Mouse (Mus musculus) heart, embryonic 15.5 days (tissue): ENCODE data around the gene Cdc34. TPM values are rescaled to one million over a fixed set of nuclear protein-coding genes. Genes with fewer than 3 reads are reported as not detected.

Source experiments
- ATAC-seq: fragments of 200-750 bp; cut with Nextera tagmentation; replicated peaks from 2 replicates; pipeline ENCODE4 v1.8.0; 2017; ENCODE audit warnings: low read depth, moderate TSS enrichment; ENCODE audit not compliant: insufficient number of reproducible peaks, insufficient read depth, low FRiP score
- H3K27ac ChIP-seq: fragments of 300-500 bp; sonication (generic); 2 replicates; pipeline ENCODE4 v1.5.1; 2015; ENCODE audit warnings: mild to moderate bottlenecking, inconsistent platforms
- H3K27me3 ChIP-seq: fragments of 300-500 bp; sonication (generic); 2 replicates; pipeline ENCODE4 v1.6.1; 2015; ENCODE audit warnings: inconsistent platforms
- H3K36me3 ChIP-seq: fragments of 300-500 bp; sonication (generic); 2 replicates; pipeline ENCODE4 v1.6.1; 2015; ENCODE audit warnings: mild to moderate bottlenecking, inconsistent platforms
- H3K4me1 ChIP-seq: fragments of 300-500 bp; sonication (generic); replicated peaks from 2 replicates; pipeline ENCODE4 v1.6.1; 2015; ENCODE audit warnings: inconsistent platforms
- H3K4me2 ChIP-seq: fragments of 300-500 bp; sonication (generic); 2 replicates; pipeline ENCODE4 v1.6.1; 2015; ENCODE audit warnings: inconsistent platforms, mild to moderate bottlenecking, moderate library complexity
- H3K4me3 ChIP-seq: fragments of 300-500 bp; sonication (generic); 2 replicates; pipeline ENCODE4 v1.5.1; 2015; ENCODE audit warnings: mild to moderate bottlenecking, inconsistent platforms
- H3K9ac ChIP-seq: fragments of 300-500 bp; sonication (generic); 2 replicates; pipeline ENCODE4 v1.6.1; 2015; ENCODE audit warnings: mild to moderate bottlenecking, inconsistent platforms
- H3K9me3 ChIP-seq: fragments of 300-500 bp; sonication (generic); replicated peaks from 2 replicates; pipeline ENCODE4 v1.6.1; 2016; ENCODE audit warnings: inconsistent platforms
- WGBS: fragments of 180-500 bp; shearing (Covaris S2); methylation state at CpG from one replicate; pipeline ENCODE4 v1.1.7; 2015; ENCODE audit warnings: mixed read lengths; 5-methylcytosine and 5-hydroxymethylcytosine counted together
- polyA plus RNA-seq: library from polyadenylated mRNA; unstranded; fragments of >200 nt; fragmentation: Nextera tagmentation; extraction: Ambion mirVana; gene quantifications from 2 replicates; pipeline ENCODE4 v1.2.1, GENCODE M21; 2015

Cdc34 gene
- polyA plus RNA-seq, 1 experiment from 2014 or later, result 86.7 TPM

GRCm38 (mm10) chr10:79712029-79712428 is 30.0 kb downstream of the Cdc34 start:
- ATAC-seq, result no peak
- Histone ChIP-seq H3K4me1 (peaks cover 47% of the 10 kb centered on the region), H3K9me3 (no peaks in the 10 kb centered on the region), H3K36me3 (peaks cover 32% of the 10 kb centered on the region), H3K27me3 (peaks cover 27% of the 10 kb centered on the region), H3K4me3 (no peak overlapping the region), H3K27ac (no peak overlapping the region), H3K9ac (no peak overlapping the region), H3K4me2 (no peak overlapping the region)
- 87% methylated on average over 1 of the region's 1 CpGs for WGBS

GRCm38 (mm10) chr10:79712499-79713126 is 30.6 kb downstream of the Cdc34 start:
- H3K9me3 ChIP-seq, result no peaks in the 10 kb centered on the region
- peaks cover 33% of the 10 kb centered on the region for H3K27me3 ChIP-seq
- peaks cover 47% of the 10 kb centered on the region for H3K4me1 ChIP-seq
- WGBS, result 9% methylated on average over 6 of the region's 6 CpGs
- no peak overlapping the region for H3K27ac ChIP-seq
- H3K9ac ChIP-seq, result no peak overlapping the region
- peaks cover 27% of the 10 kb centered on the region for H3K36me3 ChIP-seq
- peak; percentile 16; the same call in 1 of the 2 replicates for ATAC-seq
- H3K4me3 ChIP-seq, result no peak overlapping the region
- no peak overlapping the region for H3K4me2 ChIP-seq

GRCm38 (mm10) chr10:79713163-79713562 is 31.2 kb downstream of the Cdc34 start:
- Histone ChIP-seq H3K27ac (no peak overlapping the region), H3K4me3 (no peak overlapping the region), H3K36me3 (peaks cover 26% of the 10 kb centered on the region), H3K4me1 (peaks cover 45% of the 10 kb centered on the region), H3K9ac (no peak overlapping the region), H3K9me3 (no peaks in the 10 kb centered on the region), H3K27me3 (peaks cover 38% of the 10 kb centered on the region), H3K4me2 (no peak overlapping the region)
- WGBS, result 27% methylated on average over 1 of the region's 1 CpGs
- no peak for ATAC-seq

DNA sequence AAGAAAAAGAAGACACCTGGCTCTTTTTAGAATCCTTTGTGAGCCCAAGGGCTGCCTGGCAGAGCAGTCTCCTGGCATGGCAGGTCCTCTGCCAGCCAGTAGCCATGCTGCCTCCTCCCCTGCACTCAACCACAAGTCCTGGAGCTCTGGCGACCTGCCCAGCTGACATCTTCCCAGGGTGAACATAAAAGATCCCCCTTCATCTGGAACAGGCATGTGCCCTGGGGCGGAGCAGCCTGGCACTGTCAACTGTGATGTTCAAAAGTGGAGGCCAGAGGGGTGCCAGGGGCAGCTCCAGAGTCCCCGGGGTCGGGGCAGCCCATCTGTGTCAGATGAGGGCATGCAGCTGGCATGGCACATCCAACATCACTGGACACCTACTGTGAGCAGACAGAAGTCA is 33.0 kb downstream of the Cdc34 start:
- ATAC-seq, result no peak
- peaks cover 55% of the 10 kb centered on the region for H3K27me3 ChIP-seq

GRCm38 (mm10) chr10:79716254-79716987 is 34.4 kb downstream of the Cdc34 start, which contains the start of gene Hcn2:
Hcn2 (plus strand) TSS chr10:79716634.
- peaks cover 61% of the 10 kb centered on the region for H3K27me3 ChIP-seq

More for the DNA sequence above, 33.0 kb downstream of the Cdc34 start:
- Histone ChIP-seq H3K9me3 (no peaks in the 10 kb centered on the region), H3K9ac (no peak overlapping the region), H3K4me3 (no peak overlapping the region), H3K27ac (no peak overlapping the region), H3K4me1 (peaks cover 26% of the 10 kb centered on the region), H3K4me2 (no peak overlapping the region), H3K36me3 (peaks cover 20% of the 10 kb centered on the region)
- WGBS, result 63% methylated on average over 4 of the region's 4 CpGs

GRCm38 (mm10) chr10:79716988-79717355 is 35.0 kb downstream of the Cdc34 start:
- peaks cover under 1% of the 10 kb centered on the region; the same call in 1 of the 2 replicates for H3K36me3 ChIP-seq
- H3K9ac ChIP-seq, result peak overlapping the region; percentile 22; the same call in 1 of the 2 replicates
- H3K27ac ChIP-seq, result no peak overlapping the region
- ATAC-seq, result no peak
- H3K4me2 ChIP-seq, result peak overlapping the region; percentile 96
- WGBS, result under 1% methylated on average over 41 of the region's 44 CpGs
- H3K4me1 ChIP-seq, result peaks cover 25% of the 10 kb centered on the region
- H3K4me3 ChIP-seq, result peak overlapping the region; percentile 64
- no peaks in the 10 kb centered on the region for H3K9me3 ChIP-seq
- peaks cover 61% of the 10 kb centered on the region for H3K27me3 ChIP-seq

More at GRCm38 (mm10) chr10:79716254-79716987, 34.4 kb downstream of the Cdc34 start, which contains the start of gene Hcn2:
- Histone ChIP-seq H3K4me2 (peak within 1 kb of the TSS; percentile 96), H3K4me1 (peaks cover 25% of the 10 kb centered on the region), H3K9me3 (no peaks in the 10 kb centered on the region), H3K36me3 (peaks cover 6% of the 10 kb centered on the region), H3K4me3 (peak within 1 kb of the TSS; percentile 64), H3K9ac (peak within 1 kb of the TSS; percentile 22; the same call in 1 of the 2 replicates), H3K27ac (no peak within 1 kb of the TSS)
- ATAC-seq, result no peak; the same call in 1 of the 2 replicates
- 1% methylated on average over 54 of the region's 91 CpGs for WGBS

GRCm38 (mm10) chr10:79717640-79718357 is 35.8 kb downstream of the Cdc34 start:
- WGBS, result 5% methylated on average over 43 of the region's 43 CpGs
- Histone ChIP-seq H3K9me3 (no peaks in the 10 kb centered on the region), H3K27ac (no peak overlapping the region), H3K4me3 (peak overlapping the region; percentile 64), H3K27me3 (peaks cover 61% of the 10 kb centered on the region), H3K4me2 (peak overlapping the region; percentile 96), H3K9ac (no peak overlapping the region), H3K4me1 (peaks cover 21% of the 10 kb centered on the region), H3K36me3 (no peaks in the 10 kb centered on the region)
- ATAC-seq, result no peak

GRCm38 (mm10) chr10:79721089-79721488 is 39.1 kb downstream of the Cdc34 start:
- no peak overlapping the region for H3K9ac ChIP-seq
- WGBS, result 47% methylated on average over 5 of the region's 5 CpGs
- no peak overlapping the region for H3K27ac ChIP-seq
- H3K4me2 ChIP-seq, result no peak overlapping the region
- no peaks in the 10 kb centered on the region for H3K36me3 ChIP-seq
- H3K4me1 ChIP-seq, result peaks cover 30% of the 10 kb centered on the region
- peaks cover 44% of the 10 kb centered on the region for H3K27me3 ChIP-seq
- no peak for ATAC-seq
- no peaks in the 10 kb centered on the region for H3K9me3 ChIP-seq
- no peak overlapping the region for H3K4me3 ChIP-seq

DNA sequence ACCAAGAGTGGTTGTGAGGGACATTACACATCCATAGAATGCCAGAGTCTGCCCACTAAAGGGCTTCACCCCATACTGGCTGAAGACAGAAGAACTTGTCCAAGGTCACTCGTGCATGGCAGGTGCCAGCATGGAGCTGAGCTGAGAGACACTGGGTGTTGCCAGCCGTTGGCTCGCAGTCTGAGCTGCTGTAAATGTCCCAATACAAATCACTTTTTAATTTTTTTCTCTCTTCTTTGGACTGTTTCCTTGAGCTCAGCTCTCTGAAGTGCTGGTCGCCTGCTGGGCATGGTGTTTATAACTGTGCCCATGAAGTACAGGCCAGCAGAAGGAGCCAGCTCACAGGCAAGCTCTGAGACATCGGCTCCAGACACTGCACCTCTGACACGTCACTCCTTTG is 41.1 kb downstream of the Cdc34 start:
- Histone ChIP-seq H3K9ac (no peak overlapping the region), H3K36me3 (no peaks in the 10 kb centered on the region), H3K4me2 (no peak overlapping the region), H3K9me3 (no peaks in the 10 kb centered on the region), H3K27me3 (peaks cover 24% of the 10 kb centered on the region), H3K4me3 (no peak overlapping the region), H3K27ac (no peak overlapping the region), H3K4me1 (peaks cover 11% of the 10 kb centered on the region)
- 64% methylated on average over 6 of the region's 6 CpGs for WGBS
- no peak for ATAC-seq

- Histone ChIP-seq H3K4me2 (no peak overlapping the region), H3K9ac (no peak overlapping the region), H3K27ac (no peak overlapping the region), H3K36me3 (no peaks in the 10 kb centered on the region), H3K4me3 (no peak overlapping the region), H3K4me1 (peaks cover 11% of the 10 kb centered on the region), H3K27me3 (peaks cover 21% of the 10 kb centered on the region), H3K9me3 (no peaks in the 10 kb centered on the region)
- no peak for ATAC-seq
- 61% methylated on average over 7 of the region's 7 CpGs for WGBS
Observed at GRCm38 (mm10) chr10:79723692-79724091, 41.7 kb downstream of the Cdc34 start.

- no peak overlapping the region for H3K4me3 ChIP-seq
- H3K27me3 ChIP-seq, result peaks cover 8% of the 10 kb centered on the region
- H3K9me3 ChIP-seq, result no peaks in the 10 kb centered on the region
- no peaks in the 10 kb centered on the region for H3K36me3 ChIP-seq
- peaks cover 20% of the 10 kb centered on the region for H3K4me1 ChIP-seq
- H3K4me2 ChIP-seq, result no peak overlapping the region
- no peak for ATAC-seq
- H3K27ac ChIP-seq, result no peak overlapping the region
- H3K9ac ChIP-seq, result no peak overlapping the region
- 35% methylated on average over 11 of the region's 11 CpGs for whole genome bisulfite sequencing
Observed at GRCm38 (mm10) chr10:79726090-79726489, 44.1 kb downstream of the Cdc34 start.
